Mouse (Mus musculus) megakaryocyte-erythroid progenitor cell, adult 5-6 weeks (primary cell): Measurements from ENCODE around the gene Tmem268. TPM values are rescaled to one million over a fixed set of nuclear protein-coding genes. Genes with fewer than 3 reads are reported as not detected.

Experiments used
- ATAC-seq: replicated peaks from 2 replicates; pipeline ENCODE4 v1.8.0; 2016; ENCODE audit warnings: mild to moderate bottlenecking, inconsistent platforms; ENCODE audit not compliant: severe bottlenecking, poor library complexity, low FRiP score, low TSS enrichment
- total RNA-seq, 2 experiments: library from RNA; stranded (forward) in 1 of 2; stranded (reverse) in 1 of 2; fragments of 200-1000, 215-1000 nt in 1 of 2; fragments of >200 nt in 1 of 2; fragmentation: Nextera tagmentation in 1 of 2; gene quantifications; 2 replicates each; pipeline ENCODE4 v1.2.3; 2014 to 2017

The Tmem268 gene
- total RNA-seq (2014; fragmentation: Nextera tagmentation) (9.5 and 14.3 TPM in 2 replicates), total RNA-seq (2017) (5.3 and 27.9 TPM in 2 replicates)

- peak; percentile 79 for ATAC-seq
These were observed at the start of gene Tmem268 for GRCm38 (mm10) chr4:63558407-63559081. Gene Tmem268 (plus strand): TSS chr4:63558781.

- ATAC-seq = no peak
These were observed 45.7 kb upstream of the Tmem268 start for GRCm38 (mm10) chr4:63512921-63513320.

GRCm38 (mm10) chr4:63514454-63514984, 44.1 kb upstream of the Tmem268 start:
- ATAC-seq = no peak

- ATAC-seq = no peak
These were observed 43.6 kb upstream of the Tmem268 start for GRCm38 (mm10) chr4:63515021-63515420.

GRCm38 (mm10) chr4:63521813-63522419, 36.7 kb upstream of the Tmem268 start:
- no peak for ATAC-seq

GRCm38 (mm10) chr4:63525514-63525913, 33.1 kb upstream of the Tmem268 start:
- no peak for ATAC-seq

GRCm38 (mm10) chr4:63528946-63529345, 29.6 kb upstream of the Tmem268 start:
- ATAC-seq = no peak

- no peak for ATAC-seq
These were observed 28.2 kb upstream of the Tmem268 start for GRCm38 (mm10) chr4:63530409-63530808.

- no peak for ATAC-seq
These were observed 21.0 kb upstream of the Tmem268 start for GRCm38 (mm10) chr4:63537602-63538001.

- no peak for ATAC-seq
These were observed 16.4 kb upstream of the Tmem268 start for GRCm38 (mm10) chr4:63542209-63542608.

- ATAC-seq = peak; percentile 45
These were observed 14.7 kb upstream of the Tmem268 start for GRCm38 (mm10) chr4:63543746-63544493.

- peak; percentile 94 for ATAC-seq
These were observed 13.9 kb upstream of the Tmem268 start, which contains the start of gene Atp6v1g1 for GRCm38 (mm10) chr4:63544494-63545230. Gene Atp6v1g1 (plus strand): TSS chr4:63544772.

GRCm38 (mm10) chr4:63545231-63545958, 13.2 kb upstream of the Tmem268 start:
- ATAC-seq = no peak; the same call in 1 of the 2 replicates

- ATAC-seq = no peak
These were observed 12.0 kb upstream of the Tmem268 start for GRCm38 (mm10) chr4:63546441-63547055.

- no peak for ATAC-seq
These were observed 10.8 kb upstream of the Tmem268 start for GRCm38 (mm10) chr4:63547799-63548198.

GRCm38 (mm10) chr4:63548491-63548890, 10.1 kb upstream of the Tmem268 start:
- ATAC-seq = no peak

- no peak for ATAC-seq
These were observed 7.7 kb upstream of the Tmem268 start for GRCm38 (mm10) chr4:63550908-63551307.

GRCm38 (mm10) chr4:63552865-63553264, 5.7 kb upstream of the Tmem268 start:
- ATAC-seq = no peak
